Mouse (Mus musculus): ENCODE data around the gene Tubg2. TPM values are rescaled to one million over a fixed set of nuclear protein-coding genes. Genes with fewer than 3 reads are reported as not detected.

Tubg2 gene
- total RNA-seq, 1 experiment = 0.31 TPM

DNA sequence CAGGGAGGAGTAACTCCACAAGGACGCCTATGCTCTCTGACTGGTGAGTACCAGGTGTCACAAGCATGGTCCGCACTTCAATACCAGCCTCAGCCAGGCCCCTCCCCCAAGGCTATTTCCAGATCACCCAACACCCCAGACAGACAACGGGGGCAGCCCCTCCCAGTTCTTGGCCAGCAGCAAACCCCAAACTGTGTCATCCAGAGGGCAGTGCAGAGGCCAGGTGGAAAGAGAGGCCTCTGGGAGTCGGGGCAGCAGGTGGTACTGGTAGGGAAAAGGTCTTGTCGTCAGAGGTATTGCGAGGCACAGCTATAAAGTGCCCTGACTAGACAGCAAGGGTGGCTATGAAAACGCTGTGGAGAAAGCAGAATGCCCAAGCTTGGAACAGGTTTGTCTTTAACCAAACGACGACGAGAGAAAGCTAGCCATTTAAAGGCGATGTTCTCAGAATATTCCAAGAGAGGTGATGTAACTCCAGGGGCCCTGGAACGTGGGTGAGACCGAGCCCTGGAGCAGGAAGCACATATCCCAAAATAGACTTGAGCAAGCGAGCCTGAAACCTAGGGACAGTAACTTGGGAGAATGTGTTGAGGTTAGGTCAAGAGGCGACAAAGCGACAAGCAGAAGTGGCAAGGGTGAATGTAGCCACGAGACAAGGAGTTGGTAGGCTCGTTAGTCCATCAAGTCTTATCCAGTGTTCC lies 25.5 kb upstream of the Tubg2 start:
- Histone ChIP-seq H3K9me3 (ENCODE audit: control insufficient read depth, insufficient read depth, low read depth, low read length) (no peaks in the 10 kb centered on the region), H3K9ac (ENCODE audit: insufficient read depth, low read depth, low read length, poor library complexity, severe bottlenecking) (no peak overlapping the region), H3K4me3 (ENCODE audit: insufficient read depth in 1 of 2, low read depth in 1 of 2, low read length in 2 of 2, poor library complexity in 1 of 2, severe bottlenecking in 1 of 2) (no peak overlapping the region), H3K4me1 (ENCODE audit: control insufficient read depth in 2 of 2, insufficient read depth in 2 of 2, low read length in 2 of 2, poor library complexity in 1 of 2) (peaks cover 0 to 2% of the 10 kb centered on the region in 2 experiments; a peak in 1 of 4 replicates), H3K27ac (ENCODE audit: insufficient read depth, low read depth, low read length, poor library complexity, severe bottlenecking) (no peak overlapping the region), H3K36me3 (ENCODE audit: control insufficient read depth, insufficient read depth, low read length, poor library complexity, severe bottlenecking) (peaks cover 12% of the 10 kb centered on the region; the same call in 1 of the 2 replicates)
- no peak for DNase-seq (ENCODE audit: low read depth, low spot score)
- TF ChIP-seq ZNF384 (IDR thresholded peaks at IDR 0.05; ENCODE audit: low read depth, low read length) (no peak), CHD2 (IDR thresholded peaks at IDR 0.05; ENCODE audit: low read depth, low read length) (no peak), ZC3H11A (IDR thresholded peaks at IDR 0.05; ENCODE audit: borderline replicate concordance, low read depth, low read length) (no peak), HCFC1 (IDR thresholded peaks at IDR 0.05; ENCODE audit: borderline replicate concordance, insufficient read depth, low read length) (no peak), MAFK (IDR thresholded peaks at IDR 0.05; ENCODE audit: insufficient read depth, low read depth, low read length) (no peak)
- in situ Hi-C loops (cut with MboI; ENCODE audit: low sequenced_read_pairs in 2 of 2, unreplicated experiment in 2 of 2) = no loop called here

GRCm38 (mm10) chr11:101131187-101131586 lies 24.5 kb upstream of the Tubg2 start:
- H3K4me1 ChIP-seq (ENCODE audit: control insufficient read depth in 2 of 2, insufficient read depth in 2 of 2, low read length in 2 of 2, poor library complexity in 1 of 2) = peaks cover 0 to 2% of the 10 kb centered on the region in 2 experiments; a peak in 1 of 4 replicates
- H3K36me3 ChIP-seq (ENCODE audit: control insufficient read depth, insufficient read depth, low read length, poor library complexity, severe bottlenecking) = 0 out of 2 replicates have a peak, but pooled peaks cover 4% of the 10 kb centered on the region
- H3K27ac ChIP-seq (ENCODE audit: insufficient read depth, low read depth, low read length, poor library complexity, severe bottlenecking) = no peak overlapping the region
- no peak for DNase-seq (ENCODE audit: low read depth, low spot score)
- TF ChIP-seq MAFK (IDR thresholded peaks at IDR 0.05; ENCODE audit: insufficient read depth, low read depth, low read length) (no peak), ZC3H11A (IDR thresholded peaks at IDR 0.05; ENCODE audit: borderline replicate concordance, low read depth, low read length) (no peak), HCFC1 (IDR thresholded peaks at IDR 0.05; ENCODE audit: borderline replicate concordance, insufficient read depth, low read length) (no peak), ZNF384 (IDR thresholded peaks at IDR 0.05; ENCODE audit: low read depth, low read length) (no peak), CHD2 (IDR thresholded peaks at IDR 0.05; ENCODE audit: low read depth, low read length) (no peak)
- in situ Hi-C loops (cut with MboI; ENCODE audit: low sequenced_read_pairs in 2 of 2, unreplicated experiment in 2 of 2) = no loop called here
- H3K9me3 ChIP-seq (ENCODE audit: control insufficient read depth, insufficient read depth, low read depth, low read length) = no peaks in the 10 kb centered on the region
- no peak overlapping the region for H3K4me3 ChIP-seq (ENCODE audit: insufficient read depth in 1 of 2, low read depth in 1 of 2, low read length in 2 of 2, poor library complexity in 1 of 2, severe bottlenecking in 1 of 2)
- H3K9ac ChIP-seq (ENCODE audit: insufficient read depth, low read depth, low read length, poor library complexity, severe bottlenecking) = no peak overlapping the region

- in situ Hi-C loops (cut with MboI; ENCODE audit: low sequenced_read_pairs in 2 of 2, unreplicated experiment in 2 of 2) = no loop called here
- H3K27ac ChIP-seq (ENCODE audit: insufficient read depth, low read depth, low read length, poor library complexity, severe bottlenecking) = no peak overlapping the region
- H3K4me1 ChIP-seq (ENCODE audit: control insufficient read depth in 2 of 2, insufficient read depth in 2 of 2, low read length in 2 of 2, poor library complexity in 1 of 2) = peaks cover 0 to 2% of the 10 kb centered on the region in 2 experiments; a peak in 1 of 4 replicates
- TF ChIP-seq CHD2 (IDR thresholded peaks at IDR 0.05; ENCODE audit: low read depth, low read length) (no peak), ZC3H11A (IDR thresholded peaks at IDR 0.05; ENCODE audit: borderline replicate concordance, low read depth, low read length) (peak; percentile 62; the same call in 1 of the 2 replicates)
- no peaks in the 10 kb centered on the region for H3K9me3 ChIP-seq (ENCODE audit: control insufficient read depth, insufficient read depth, low read depth, low read length)
- no peaks in the 10 kb centered on the region for H3K36me3 ChIP-seq (ENCODE audit: control insufficient read depth, insufficient read depth, low read length, poor library complexity, severe bottlenecking)
- H3K4me3 ChIP-seq (ENCODE audit: insufficient read depth in 1 of 2, low read depth in 1 of 2, low read length in 2 of 2, poor library complexity in 1 of 2, severe bottlenecking in 1 of 2) = no peak overlapping the region
- DNase-seq (ENCODE audit: low read depth, low spot score) = peak; percentile 86
- no peak overlapping the region for H3K9ac ChIP-seq (ENCODE audit: insufficient read depth, low read depth, low read length, poor library complexity, severe bottlenecking)
Measured at GRCm38 (mm10) chr11:101131701-101132100, 24.0 kb upstream of the Tubg2 start.

- no peaks in the 10 kb centered on the region for H3K36me3 ChIP-seq (ENCODE audit: control insufficient read depth, insufficient read depth, low read length, poor library complexity, severe bottlenecking)
- no peak for DNase-seq (ENCODE audit: low read depth, low spot score)
Measured at GRCm38 (mm10) chr11:101133037-101133436, 22.7 kb upstream of the Tubg2 start.

More at GRCm38 (mm10) chr11:101133037-101133436, 22.7 kb upstream of the Tubg2 start:
- no peak for TF ChIP-seq MAFK (IDR thresholded peaks at IDR 0.05; ENCODE audit: insufficient read depth, low read depth, low read length)
- Histone ChIP-seq H3K4me3 (ENCODE audit: insufficient read depth in 1 of 2, low read depth in 1 of 2, low read length in 2 of 2, poor library complexity in 1 of 2, severe bottlenecking in 1 of 2) (no peak overlapping the region), H3K27ac (ENCODE audit: insufficient read depth, low read depth, low read length, poor library complexity, severe bottlenecking) (no peak overlapping the region), H3K4me1 (ENCODE audit: control insufficient read depth in 2 of 2, insufficient read depth in 2 of 2, low read length in 2 of 2, poor library complexity in 1 of 2) (peaks cover 0 to 2% of the 10 kb centered on the region in 2 experiments; a peak in 1 of 4 replicates), H3K9me3 (ENCODE audit: control insufficient read depth, insufficient read depth, low read depth, low read length) (no peaks in the 10 kb centered on the region), H3K9ac (ENCODE audit: insufficient read depth, low read depth, low read length, poor library complexity, severe bottlenecking) (no peak overlapping the region)
- in situ Hi-C loops (cut with MboI; ENCODE audit: low sequenced_read_pairs in 2 of 2, unreplicated experiment in 2 of 2) = no loop called here

Measured in ES-E14 (cell line).